ENCODE assay signal across 24 mouse cellular contexts in genomic region chr16:76280365-76280764, GRCm38 (mm10).
"Had no signal": no experiment of that assay in that cellular context is flagged by ENCODE, and none has a peak within 500 bp of the region (broad histone marks: within the 10 kb centered on the region; RNA-seq: fewer than 3 reads in every experiment).

No protein-coding gene starts in this region.

- H3K27me3 ChIP-seq: heart, embryonic 12.5 days; hindbrain, embryonic 12.5 days; hindbrain, embryonic 15.5 days; kidney, embryonic 15.5 days; limb, embryonic 13.5 days had no signal

- H3K4me3 ChIP-seq: gastrocnemius, adult 2 months; heart, embryonic 10.5 days; heart, embryonic 12.5 days; hindbrain, embryonic 10.5 days; hindbrain, embryonic 12.5 days; hindbrain, embryonic 15.5 days; kidney, embryonic 15.5 days; limb, embryonic 13.5 days had no signal

- DNase-seq: gastrocnemius, adult 2 months; gastrocnemius, postnatal 10 days; gastrocnemius, postnatal 25 days; heart, adult 18-20 months; heart, postnatal 10 days; heart, postnatal 4 days; kidney, adult 11 months; kidney, adult 2 months; kidney, adult 9 months; kidney, postnatal 14 days; kidney, postnatal 36 days; layer of hippocampus, adult 9-11 months; layer of hippocampus, postnatal 36 days; left cerebral cortex, postnatal 4 days had no signal

- H3K27ac ChIP-seq: gastrocnemius, adult 2 months; heart, embryonic 10.5 days; hindbrain, embryonic 10.5 days; hindbrain, embryonic 12.5 days; hindbrain, embryonic 15.5 days; hindbrain, postnatal 0 days; kidney, embryonic 15.5 days; kidney, postnatal 0 days; limb, embryonic 13.5 days had no signal

- H3K9ac ChIP-seq: heart, embryonic 12.5 days; hindbrain, embryonic 12.5 days; hindbrain, embryonic 15.5 days; kidney, embryonic 15.5 days; limb, embryonic 13.5 days had no signal

- ATAC-seq: hindbrain, postnatal 0 days; intestine, embryonic 16.5 days had no signal

- H3K9me3 ChIP-seq: heart, embryonic 10.5 days; heart, embryonic 12.5 days; hindbrain, embryonic 10.5 days; hindbrain, embryonic 12.5 days; hindbrain, embryonic 15.5 days; kidney, embryonic 15.5 days; limb, embryonic 13.5 days had no signal

- H3K4me1 ChIP-seq: heart, embryonic 10.5 days; heart, embryonic 12.5 days; hindbrain, embryonic 10.5 days; hindbrain, embryonic 12.5 days; hindbrain, embryonic 15.5 days; kidney, embryonic 15.5 days; limb, embryonic 13.5 days had no signal

- H3K4me2 ChIP-seq: heart, embryonic 12.5 days; hindbrain, embryonic 12.5 days; hindbrain, embryonic 15.5 days; kidney, embryonic 15.5 days; limb, embryonic 13.5 days had no signal

- H3K36me3 ChIP-seq: heart, embryonic 10.5 days; heart, embryonic 12.5 days; hindbrain, embryonic 10.5 days; hindbrain, embryonic 12.5 days; hindbrain, embryonic 15.5 days; kidney, embryonic 15.5 days; limb, embryonic 13.5 days had no signal
